Mouse (Mus musculus): ENCODE measurements around the gene Srgap2. TPM values are rescaled to one million over a fixed set of nuclear protein-coding genes. Genes with fewer than 3 reads are reported as not detected.

Srgap2 gene
- 49.9 TPM for polyA plus RNA-seq (2017; shearing (Covaris generic))

DNA sequence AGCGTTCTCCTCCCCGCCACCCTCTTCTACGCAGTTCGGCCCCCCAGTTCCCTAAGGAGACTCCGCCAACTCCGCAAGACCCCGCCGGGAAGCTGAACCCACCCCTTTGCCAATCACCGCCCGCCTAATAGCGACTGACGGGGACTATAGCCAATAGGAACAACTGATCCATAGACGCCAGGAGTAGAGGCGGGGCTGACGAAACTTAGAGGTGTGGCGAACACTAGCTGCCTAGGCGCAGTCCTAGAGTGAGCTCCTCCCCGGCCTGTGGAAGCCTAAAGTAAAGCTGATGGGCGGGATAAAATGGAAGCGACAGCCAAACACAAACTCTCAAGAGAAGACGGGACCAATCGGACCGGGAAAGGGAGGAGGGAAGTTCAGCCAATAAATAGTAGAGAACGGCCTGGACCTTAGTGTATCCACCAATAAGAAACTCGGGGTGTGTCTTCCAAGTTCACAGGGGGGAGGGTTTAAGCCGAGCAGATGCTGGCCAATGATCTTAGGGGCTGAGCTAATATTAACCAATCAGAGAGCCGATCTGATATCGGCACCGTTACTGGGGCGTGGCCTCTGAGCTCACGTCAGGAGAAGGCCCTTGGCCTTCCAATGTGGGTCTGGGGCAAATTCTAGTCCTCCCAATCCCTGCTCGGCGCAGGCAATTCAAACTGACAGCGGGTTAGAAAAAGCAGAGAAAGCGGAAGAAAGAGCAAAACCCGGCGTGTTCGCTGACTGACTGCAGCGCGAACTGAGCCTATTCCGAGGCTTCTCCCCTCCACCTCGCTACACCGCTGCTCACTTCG lies at the start of gene Srgap2, which contains the start of gene Fam72a:
TSS of gene Srgap2 (minus strand) at position 72 of the 800 bp plus-strand sequence.
TSS of gene Fam72a (plus strand) at position 623 of the 800 bp plus-strand sequence.

GRCm38 (mm10) chr1:131279456-131279776 lies 247.7 kb downstream of the Srgap2 start, which contains the start of gene Ikbke:
Gene Ikbke, minus strand, starts transcription at chr1:131279606.

DNA sequence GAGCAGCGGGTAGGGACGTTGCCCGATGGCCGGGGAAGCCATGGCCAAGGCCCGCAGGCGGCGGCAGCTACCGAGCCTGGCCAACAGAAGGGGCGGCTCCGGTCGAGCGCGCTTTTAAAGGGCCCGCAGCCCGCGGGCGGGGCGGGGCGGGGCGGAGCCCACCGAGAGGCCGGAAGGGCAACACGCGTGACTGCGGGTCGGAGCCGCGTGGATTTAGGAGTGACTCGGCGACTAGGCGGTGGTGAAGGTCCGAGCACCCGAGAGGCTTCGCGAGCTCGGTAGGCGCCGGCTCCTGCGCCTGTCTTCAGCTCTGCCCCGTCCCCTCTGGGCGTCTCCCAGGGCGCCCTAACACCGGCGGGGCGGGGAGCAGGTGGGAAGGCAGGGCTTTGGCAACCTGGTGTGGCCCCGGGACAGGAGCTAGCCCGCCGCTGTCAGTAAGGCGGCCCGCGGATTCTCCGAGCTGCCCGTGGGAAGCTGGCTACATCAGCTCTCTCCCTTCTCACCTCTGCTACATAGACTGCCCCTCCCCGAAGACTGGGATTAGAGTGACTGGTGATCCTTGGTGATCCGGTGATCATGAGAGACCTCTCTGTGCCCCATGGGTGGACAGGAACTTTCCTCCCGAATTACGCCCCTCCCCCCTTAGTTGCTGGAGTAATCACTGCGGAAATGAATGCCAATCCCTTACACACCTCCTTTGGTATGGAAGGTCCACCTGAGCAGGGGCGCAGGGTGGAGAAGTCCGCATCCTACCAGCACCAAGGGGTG lies 281.9 kb downstream of the Srgap2 start, which contains the start of gene Rassf5:
TSS of gene Rassf5 (minus strand) at position 170 of the 768 bp plus-strand sequence.

Other genes starting within 250 kb of the Srgap2 start
- gene Ikbke, start 247.7 kb downstream of the Srgap2 start, polyA plus RNA-seq (2017; shearing (Covaris generic)) = 204 TPM
- 1.7 TPM for gene Fam72a, start 551 bp upstream of the Srgap2 start, polyA plus RNA-seq (2017; shearing (Covaris generic))
- gene Avpr1b, start 71.9 kb upstream of the Srgap2 start, polyA plus RNA-seq (2017; shearing (Covaris generic)) = not detected
- gene Ctse, start 111.0 kb upstream of the Srgap2 start, polyA plus RNA-seq (2017; shearing (Covaris generic)) = 18.8 TPM
- not detected for gene Rab7b, start 161.3 kb upstream of the Srgap2 start, polyA plus RNA-seq (2017; shearing (Covaris generic))
- not detected for gene Slc26a9, start 216.7 kb upstream of the Srgap2 start, polyA plus RNA-seq (2017; shearing (Covaris generic))

All from activated CD4-positive, CD25-positive, alpha-beta regulatory T cell, adult 9 weeks (primary cell).